Mouse (Mus musculus): ENCODE results near the gene Bcl6.

Bcl6 gene

GRCm38 (mm10) chr16:23972901-23973300 lies 15.8 kb downstream of the Bcl6 start:
- DNase-seq, result no peak

DNA sequence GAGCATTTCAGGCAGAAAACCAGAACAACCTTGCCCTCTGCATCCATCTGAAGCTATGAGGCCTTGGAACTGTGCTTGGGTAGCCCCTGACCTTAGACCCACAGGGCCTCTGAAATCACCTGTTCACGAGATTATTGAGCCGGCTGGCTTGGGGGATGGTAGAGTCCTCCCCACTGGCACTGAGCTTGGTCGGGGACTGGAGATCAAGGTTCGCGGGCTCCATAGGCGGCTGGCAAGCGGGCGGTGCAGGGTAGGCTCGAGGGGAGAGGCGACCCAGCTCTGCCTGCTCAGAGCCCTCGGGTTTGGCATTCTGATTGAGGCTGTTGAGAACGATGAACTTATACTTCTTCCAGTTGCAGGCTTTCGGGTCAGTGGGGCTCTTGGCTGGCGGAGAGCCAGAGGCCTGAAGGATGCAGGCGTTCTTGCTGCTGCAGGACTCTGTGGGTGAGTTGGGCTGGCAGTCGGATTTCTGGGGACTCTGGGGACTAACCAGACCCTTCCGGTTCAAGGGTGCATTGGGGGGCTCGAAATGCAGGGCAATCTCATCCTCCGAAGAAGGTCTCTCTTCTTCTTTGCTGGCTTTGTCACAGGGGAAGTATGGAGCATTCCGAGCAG lies 16.4 kb downstream of the Bcl6 start:
- no peak for DNase-seq

DNA sequence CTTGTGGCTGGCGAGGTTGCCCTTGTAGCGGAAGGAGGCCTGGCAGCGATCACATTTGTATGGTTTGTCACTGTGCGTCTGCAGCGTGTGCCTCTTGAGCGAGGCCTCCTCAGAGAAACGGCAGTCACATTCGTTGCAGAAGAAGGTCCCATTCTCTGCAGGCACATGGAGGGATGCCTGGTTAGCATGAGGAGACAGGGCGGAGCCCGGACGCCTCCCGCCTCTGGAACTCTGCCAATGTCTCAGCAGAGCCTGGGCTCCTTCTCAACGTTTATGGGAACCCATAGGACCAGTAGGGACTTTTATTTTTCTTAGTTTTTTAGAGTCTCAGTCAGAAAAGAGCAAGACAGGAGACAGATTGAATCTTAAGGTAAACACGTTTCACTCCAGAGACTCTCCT lies 18.7 kb downstream of the Bcl6 start:
- no peak for DNase-seq

DNA sequence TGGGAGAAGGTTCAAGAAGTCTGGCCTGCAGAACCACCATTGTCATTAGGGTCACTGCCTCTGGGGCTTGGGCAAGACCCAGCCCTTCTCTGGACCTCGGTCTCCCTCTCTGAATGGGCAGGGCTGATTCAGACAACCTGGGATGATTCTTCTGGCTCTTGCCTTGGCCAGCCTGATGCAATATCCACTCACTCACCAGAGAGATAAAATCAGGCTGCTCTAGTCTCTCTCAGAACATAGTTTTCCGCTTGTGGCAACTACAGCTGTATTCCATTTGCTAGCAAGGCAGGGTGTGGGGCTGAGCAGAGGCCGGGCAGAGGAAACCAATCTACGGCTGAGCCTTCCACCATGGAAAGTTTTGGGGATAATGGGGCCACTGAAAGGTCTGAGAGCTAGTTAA lies 19.8 kb downstream of the Bcl6 start:
- DNase-seq, result no peak

DNA sequence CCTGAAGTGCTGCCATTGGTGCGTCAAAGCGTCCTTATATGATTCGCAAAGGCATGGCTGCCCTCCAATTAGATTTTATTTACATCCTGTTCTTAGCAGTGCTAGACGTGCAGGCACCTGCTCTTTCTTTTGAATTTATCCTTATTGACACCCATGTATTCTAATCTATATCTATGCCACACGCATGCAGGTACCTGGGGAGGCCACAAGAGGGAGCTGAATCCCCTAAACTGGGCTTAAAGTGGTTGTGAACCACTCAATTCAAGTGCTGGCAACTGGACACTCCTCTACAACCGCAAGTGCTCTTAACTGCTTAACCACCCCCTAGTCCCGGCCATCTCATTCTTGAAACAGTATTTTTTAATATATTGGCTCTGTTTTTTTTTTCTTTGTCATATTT lies 21.4 kb downstream of the Bcl6 start:
- DNase-seq, result peak; percentile 44

DNA sequence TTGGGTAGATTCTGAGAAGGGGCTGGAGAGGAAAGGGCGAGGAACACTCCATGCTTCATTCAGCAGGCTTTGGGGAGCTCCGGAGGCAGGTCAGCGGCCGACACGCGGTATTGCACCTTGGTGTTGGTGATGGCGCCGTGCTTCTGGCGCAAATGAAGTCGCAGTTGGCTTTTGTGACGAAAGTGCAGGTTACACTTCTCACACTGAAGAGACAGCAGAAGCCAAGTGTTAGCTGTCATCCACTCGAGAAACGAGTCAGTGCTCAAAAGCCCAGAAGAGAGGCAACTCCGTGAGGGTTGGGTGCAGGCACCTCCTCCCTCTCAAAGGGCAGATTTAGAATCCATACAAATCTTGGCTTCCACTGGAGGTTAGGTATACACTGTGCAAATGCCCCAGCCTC lies 22.6 kb downstream of the Bcl6 start:
- DNase-seq, result no peak

DNA sequence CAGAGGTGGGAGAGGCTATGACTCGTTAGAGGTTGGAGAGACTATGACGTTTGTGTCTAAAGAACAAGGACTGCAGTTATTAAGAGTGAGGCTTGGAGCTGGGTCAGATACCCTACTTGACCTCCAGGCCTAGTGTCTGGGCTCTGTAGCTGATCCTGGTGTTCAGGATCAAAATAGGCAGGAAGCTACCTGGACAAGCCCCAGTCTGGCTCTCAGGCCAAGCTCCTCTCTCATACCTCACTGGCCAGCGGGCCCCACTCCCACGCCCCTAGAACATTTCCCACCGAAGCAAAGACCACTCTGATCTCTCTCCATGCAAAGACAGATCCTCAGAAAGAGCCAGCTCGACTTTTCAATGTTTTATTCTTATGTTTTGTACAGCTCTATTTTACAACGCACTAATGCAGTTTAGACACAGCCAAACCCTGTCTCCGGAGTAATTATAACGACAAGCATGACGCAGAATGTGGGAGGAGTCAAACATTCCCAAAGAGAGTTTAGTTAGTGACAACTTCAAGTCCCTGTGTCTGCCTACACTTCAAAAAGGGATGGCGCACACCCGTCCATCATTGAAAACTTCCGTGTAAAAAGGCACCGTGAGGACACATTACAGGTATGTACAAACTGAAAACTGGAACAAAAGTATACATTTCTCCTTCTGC lies 23.8 kb downstream of the Bcl6 start:
- DNase-seq, result no peak

DNA sequence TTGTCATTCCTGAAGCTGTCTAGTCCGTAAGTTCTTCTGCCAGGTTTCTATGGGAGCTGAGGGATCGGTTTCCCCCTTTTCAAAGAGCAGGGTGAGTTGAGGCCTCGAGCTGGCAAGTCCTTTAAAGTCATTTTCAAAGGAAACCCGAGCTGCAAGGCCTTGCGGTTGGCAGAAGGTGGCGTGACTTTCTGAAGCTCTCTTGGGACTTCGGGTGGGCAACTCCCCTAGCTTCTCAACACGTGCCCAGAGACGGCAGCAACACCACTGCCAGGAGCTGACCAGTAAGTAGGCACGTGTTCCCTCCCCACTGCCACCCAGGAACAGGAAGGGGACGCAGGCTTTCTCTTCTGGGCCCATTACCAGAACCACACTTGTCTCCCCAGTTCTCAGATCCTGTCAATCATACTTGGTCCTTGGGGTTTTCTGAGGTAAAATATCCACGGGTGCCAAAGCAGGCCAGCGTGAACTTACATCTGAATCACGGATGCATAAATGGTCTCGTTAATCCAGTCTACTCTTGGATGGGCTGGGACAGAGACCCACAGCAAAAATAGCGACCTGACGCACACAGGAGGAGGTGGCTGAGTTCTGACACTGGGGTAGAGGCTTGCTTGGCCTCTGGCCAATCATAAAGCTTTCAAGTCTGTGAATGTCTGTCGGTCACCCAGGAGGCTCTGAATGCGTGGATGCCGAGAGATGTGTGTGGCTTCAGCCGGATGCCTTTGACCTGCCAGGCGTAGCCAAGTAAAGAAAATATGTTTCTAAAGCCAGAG lies 24.6 kb downstream of the Bcl6 start:
- DNase-seq, result no peak

GRCm38 (mm10) chr16:23962401-23962800 lies 26.3 kb downstream of the Bcl6 start:
- DNase-seq, result peak; percentile 62

DNA sequence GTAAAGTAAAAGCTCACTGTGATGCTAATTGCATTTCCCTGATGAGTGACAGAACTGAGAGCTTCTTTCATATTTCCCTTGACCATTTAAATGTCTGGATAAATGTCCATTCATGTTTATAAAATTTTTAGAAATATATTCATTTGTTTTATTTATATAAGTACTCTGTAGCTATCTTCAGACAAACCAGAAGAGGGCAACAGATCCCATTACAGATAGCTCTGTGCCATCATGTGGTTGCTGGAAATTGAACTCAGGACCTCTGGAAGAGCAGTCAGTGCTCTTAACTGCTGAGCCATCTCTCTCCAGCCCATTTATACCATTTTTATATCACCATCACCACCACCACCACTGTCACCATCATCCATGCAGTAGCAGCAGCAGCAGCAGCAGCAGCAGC lies 29.7 kb downstream of the Bcl6 start:
- DNase-seq, result no peak

GRCm38 (mm10) chr16:23953959-23954260 lies 34.7 kb downstream of the Bcl6 start:
- DNase-seq, result no peak

DNA sequence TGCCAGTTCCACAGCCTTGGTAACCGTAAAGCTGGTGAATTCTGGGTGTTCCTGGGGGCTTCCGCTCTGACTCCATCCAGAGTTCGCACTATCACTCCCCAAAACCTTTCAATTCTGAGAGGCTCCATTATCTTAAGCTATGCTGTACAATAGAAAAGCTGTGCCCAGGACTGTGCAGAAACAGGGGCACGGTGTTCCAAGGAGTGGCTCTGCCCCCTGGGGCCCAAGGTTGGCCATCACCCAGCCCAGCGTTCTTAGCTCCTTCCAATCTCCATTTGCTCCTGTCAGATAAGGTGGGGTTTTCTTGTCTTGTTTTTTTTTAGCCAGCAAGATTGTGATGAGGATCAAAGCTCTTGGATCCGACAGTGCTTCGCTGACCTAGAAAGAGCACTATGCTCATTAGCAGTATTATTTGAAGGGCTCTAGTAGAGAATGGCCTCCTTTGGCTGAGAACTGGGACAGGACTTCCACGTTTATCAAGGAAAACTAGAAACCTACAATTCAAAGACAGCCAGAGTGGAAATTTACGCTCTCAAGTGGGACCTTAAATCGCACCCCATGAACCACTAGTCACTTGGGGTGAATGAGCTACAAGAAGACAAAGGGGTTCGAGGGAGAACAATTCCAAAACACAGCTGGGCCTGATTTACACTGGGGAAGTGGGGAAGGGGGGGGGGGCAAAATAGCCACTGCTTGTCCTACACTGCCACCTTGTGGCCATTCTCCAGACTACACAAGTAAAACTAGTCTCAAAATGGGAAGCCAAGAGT lies 35.3 kb downstream of the Bcl6 start:
- peak; percentile 45 for DNase-seq

- DNase-seq, result no peak
These were observed 36.4 kb downstream of the Bcl6 start for GRCm38 (mm10) chr16:23952101-23952727.

DNA sequence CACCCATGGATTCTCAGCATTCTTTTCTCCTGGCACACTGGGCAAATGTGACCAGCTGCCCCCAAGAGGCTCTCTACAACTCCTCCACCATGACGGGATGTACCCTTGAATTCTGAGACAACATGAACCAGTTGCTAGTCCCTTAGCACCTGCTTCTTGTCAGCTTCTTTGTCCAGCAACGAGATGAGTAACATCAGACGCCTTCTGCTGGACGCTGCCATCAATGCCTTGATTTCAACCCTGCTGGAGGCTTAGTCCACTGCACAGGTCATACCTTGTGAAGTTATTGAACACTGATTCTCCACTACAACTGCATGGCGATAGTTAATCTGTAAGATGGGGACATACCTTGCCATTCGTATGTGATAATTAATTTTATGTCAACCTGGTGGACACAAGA lies 41.0 kb downstream of the Bcl6 start:
- DNase-seq, result no peak

- DNase-seq, result no peak
These were observed 43.9 kb downstream of the Bcl6 start for GRCm38 (mm10) chr16:23944801-23945200.

- no peak for DNase-seq
These were observed 54.3 kb downstream of the Bcl6 start for GRCm38 (mm10) chr16:23934397-23934796.

GRCm38 (mm10) chr16:23932294-23932693 lies 56.4 kb downstream of the Bcl6 start, which contains the start of gene Rtp2:
TSS of gene Rtp2 (minus strand) at chr16:23932394.
- DNase-seq, result no peak

GRCm38 (mm10) chr16:23931275-23931674 lies 57.4 kb downstream of the Bcl6 start:
- no peak for DNase-seq

DNA sequence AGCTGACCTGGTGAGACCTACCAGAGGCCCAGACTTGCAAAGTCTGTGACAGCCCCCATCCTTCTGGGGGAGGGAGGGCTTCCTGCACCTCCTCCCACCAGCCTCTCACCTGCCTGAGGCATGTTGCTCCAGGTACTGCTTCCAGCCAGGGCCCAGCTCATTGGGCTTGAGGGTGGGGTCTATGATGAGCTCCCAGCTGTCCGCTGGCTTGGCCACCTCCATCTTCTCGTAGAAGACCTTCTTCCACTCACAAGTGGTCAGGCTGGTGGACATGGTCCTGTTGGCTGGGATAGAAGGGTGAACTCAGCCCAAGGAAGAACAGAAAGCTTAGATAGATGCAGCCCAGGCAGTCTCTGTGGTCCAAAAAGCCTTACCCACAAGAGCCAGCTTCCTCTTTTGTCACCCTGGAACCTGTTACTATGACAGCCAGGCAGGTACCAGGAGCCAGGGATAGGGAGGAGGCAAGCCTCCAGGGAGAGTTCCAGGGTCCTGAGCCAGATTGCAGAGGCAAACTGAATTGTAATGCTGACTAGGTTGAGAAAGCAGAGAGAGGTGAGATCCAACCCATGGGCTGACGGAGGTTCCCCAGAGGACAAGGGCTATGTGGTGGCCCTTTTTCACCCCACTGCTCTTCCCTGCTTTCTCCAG lies 58.1 kb downstream of the Bcl6 start:
- DNase-seq, result no peak

- no peak for DNase-seq
These were observed 61.1 kb downstream of the Bcl6 start for GRCm38 (mm10) chr16:23927301-23928114.

DNA sequence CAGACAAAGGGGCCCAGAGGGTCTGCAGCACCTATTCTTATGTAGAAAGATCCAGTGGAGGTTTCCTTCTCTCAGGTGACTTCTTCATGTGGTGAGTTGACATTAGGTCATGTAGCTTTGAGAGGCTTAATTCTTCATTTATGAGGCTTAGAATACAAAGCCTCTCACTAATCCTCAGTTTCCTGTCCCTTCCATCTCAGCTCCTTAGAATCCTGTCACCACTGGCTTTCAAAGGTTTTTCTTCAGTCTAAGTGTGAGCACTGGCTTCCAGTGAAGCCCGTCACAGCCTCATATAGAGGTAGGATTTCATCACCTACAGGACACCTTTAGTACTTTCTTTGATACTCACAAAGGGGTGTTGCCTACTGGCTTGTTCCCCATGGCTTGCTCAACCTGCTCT lies 65.7 kb downstream of the Bcl6 start:
- DNase-seq, result no peak

DNA sequence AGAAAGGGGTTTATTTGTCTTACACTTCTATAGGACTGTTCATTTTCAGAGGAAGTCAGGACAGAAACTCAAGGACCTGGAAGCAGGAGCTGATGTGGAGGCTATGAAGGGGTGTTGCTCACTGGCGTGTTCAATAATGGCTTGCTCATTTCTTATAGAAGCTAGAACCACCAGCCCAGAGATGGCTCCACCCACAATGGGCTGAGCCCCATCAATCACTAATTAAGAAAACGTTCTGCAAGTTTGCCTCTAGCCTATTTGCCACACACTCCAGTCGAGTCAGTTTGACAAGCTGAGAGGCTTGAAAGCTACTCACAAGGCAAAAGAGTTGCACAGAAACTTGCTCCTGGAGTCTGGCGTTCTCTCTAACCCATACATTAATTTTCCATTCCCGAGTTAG lies 67.0 kb downstream of the Bcl6 start:
- no peak for DNase-seq
